Mouse (Mus musculus) urinary bladder, adult 2 months (tissue): ENCODE measurements around the gene Ush2a. TPM values are rescaled to one million over a fixed set of nuclear protein-coding genes. Genes with fewer than 3 reads are reported as not detected.

Experiments
- DNase-seq: peaks from one replicate; pipeline ENCODE4 v3.0.0; 2022; ENCODE audit warnings: low spot score
- polyA plus RNA-seq: library from polyadenylated mRNA; depleted of rRNA; stranded (reverse); fragments of >200 nt; gene quantifications from 2 replicates; pipeline ENCODE4 v1.2.3, GENCODE M21; 2012

Ush2a gene
- polyA plus RNA-seq, 1 experiment, result 0.07 TPM

GRCm38 (mm10) chr1:188878531-188879055, 616.8 kb downstream of the Ush2a start:
- no peak for DNase-seq

DNA sequence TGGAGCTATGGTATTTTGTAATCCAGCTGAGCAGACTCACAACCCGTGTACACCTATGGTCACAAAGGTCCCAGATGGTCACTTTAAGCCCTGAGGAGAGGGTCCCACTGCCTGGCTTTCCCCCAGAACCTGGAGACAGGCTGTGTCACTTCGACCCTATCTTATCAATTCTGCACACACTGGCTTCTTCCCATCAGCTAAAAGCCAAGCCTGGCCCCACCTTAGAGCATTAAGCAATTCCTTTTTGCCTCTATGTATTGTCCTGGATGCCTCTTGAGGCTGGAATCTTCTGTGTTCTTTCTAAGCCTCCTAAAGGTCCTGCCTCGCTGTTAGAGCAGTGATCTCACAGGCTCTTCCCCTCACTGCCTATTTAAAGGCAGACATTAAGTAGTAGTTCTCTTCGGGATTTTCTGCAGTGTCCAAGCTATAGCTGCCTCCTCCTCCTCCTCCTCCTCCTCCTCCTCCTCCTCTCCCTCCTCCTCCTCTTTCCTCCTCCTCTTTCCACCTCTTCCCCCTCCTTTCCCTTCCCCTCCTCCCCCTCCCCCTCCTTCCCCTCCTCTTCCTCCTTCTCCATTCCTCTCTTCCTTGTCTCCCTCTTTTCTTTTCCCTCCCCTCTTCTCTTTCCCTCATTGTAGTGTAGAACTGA, 635.2 kb downstream of the Ush2a start:
- no peak for DNase-seq

DNA sequence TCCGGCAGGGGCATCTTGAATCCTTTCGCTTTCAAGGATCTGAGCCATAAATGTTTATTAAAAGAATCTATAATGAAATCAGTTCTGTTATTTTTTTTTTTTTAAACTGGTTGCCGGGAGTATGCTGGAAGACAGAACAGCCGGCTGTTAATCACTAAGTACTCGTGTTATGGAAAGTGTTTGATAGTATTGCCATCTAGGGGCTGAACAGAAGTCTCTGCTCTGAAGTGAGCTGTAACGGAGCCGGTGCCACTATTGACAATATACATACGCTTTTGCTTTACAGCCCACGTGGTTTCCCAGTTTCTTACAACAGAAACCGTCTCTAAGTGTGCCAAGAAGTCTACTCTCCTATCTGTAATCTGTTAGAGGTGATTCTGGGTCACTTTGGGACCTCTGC, 642.3 kb downstream of the Ush2a start:
- no peak for DNase-seq

GRCm38 (mm10) chr1:188906175-188906574, 644.4 kb downstream of the Ush2a start:
- DNase-seq, result no peak

GRCm38 (mm10) chr1:188910656-188911055, 648.8 kb downstream of the Ush2a start:
- DNase-seq, result no peak

- no peak for DNase-seq
Measured at GRCm38 (mm10) chr1:188919946-188920345, 658.1 kb downstream of the Ush2a start.

DNA sequence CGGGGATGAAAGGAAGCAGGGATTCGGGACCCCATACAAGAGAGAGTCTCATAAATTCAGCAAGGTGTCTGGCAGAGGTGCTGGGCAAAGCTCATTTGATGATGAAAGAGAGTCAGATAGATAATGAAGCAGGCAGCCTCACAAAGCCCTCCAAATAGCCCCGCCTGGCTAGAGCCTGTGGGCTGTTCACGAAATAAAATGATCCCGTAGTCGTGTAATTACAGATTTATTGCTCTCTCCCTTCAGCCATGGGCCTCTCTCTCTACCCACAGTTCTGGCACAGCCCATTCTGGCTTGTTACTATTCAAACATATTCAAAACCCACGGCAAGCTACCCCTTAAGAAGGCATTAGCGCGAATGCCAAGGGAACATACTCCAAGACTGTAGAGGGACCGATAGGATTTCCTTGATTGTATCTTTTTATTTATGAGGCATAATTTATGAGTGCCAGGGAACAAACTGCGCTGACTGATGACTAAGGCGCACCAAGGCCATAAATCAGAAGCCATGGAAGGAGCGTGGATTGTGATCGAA, 675.5 kb downstream of the Ush2a start:
- no peak for DNase-seq

DNA sequence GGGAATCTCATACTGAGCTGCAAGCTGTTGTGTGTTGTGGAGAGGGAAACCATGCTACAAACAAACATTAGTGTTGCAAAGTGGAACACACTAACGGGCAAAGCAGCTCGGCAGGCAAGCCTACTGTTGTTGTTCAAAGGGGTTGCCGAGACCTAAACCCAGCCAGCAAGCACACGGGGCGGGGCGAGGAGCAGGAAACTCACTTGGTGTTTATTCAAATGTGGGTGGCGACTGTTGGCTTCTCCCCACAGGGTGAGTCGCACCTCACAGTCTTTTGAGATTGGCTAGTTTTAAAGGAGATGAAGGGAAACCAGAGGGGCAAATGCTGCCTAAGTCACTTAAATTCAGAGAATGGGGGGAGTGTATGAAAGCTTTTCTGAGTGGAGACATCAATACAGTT, 683.5 kb downstream of the Ush2a start:
- no peak for DNase-seq

DNA sequence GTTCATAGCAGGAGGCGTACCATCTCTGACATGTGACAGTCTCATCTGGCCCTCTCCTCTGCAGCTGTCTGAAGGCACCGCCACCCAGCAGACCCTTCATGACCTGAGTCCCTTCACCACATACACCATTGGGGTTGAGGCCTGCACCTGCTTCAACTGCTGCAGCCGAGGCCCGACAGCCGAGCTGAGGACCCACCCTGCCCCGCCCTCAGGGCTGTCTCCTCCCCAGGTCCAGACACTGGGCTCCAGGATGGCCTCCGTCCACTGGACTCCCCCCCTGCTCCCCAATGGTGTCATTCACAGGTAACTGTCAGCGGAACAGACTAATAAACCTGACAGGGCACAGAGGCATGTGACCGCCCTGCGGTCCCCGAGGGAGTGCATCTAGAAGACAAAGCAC, 685.0 kb downstream of the Ush2a start:
- no peak for DNase-seq

DNA sequence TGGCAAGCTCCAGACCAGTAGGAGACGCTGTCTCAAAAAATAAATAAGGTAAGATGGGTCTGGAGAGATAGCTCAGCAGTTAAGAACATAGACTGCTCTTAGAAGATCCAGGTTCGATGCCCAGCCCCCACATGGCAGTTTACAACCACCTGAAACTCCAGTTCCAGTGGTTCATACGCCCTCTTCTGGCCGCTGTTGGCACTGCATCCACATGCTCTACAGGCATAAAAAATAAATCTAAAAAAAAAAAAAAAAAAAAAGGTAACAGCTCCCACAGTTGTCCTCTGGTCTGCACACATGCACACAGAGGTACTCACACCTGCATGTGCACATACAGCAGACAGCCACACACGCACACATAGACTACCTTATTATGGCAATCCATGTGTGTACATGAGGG, 686.0 kb downstream of the Ush2a start:
- no peak for DNase-seq

GRCm38 (mm10) chr1:188948276-188948675, 686.5 kb downstream of the Ush2a start:
- no peak for DNase-seq

GRCm38 (mm10) chr1:188951091-188951490, 689.3 kb downstream of the Ush2a start:
- no peak for DNase-seq

DNA sequence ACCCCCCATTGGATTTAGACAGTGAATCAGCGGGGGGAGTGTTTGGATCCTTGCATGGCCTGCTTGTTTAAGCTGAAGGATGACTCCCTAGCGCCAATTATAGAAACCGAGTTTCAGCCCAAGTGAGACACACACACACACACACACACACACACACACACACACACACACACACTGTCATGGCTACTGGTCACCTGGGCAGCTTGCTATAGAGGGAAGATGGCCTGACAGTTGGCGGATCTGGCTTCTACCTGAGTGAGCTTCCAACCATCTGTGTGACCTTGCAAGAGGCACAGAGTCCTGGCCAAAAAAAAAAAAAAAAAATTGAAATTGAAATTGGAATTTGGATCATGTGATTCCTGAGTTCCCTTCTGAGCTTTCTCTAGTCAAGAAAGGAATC, 690.7 kb downstream of the Ush2a start:
- no peak for DNase-seq

GRCm38 (mm10) chr1:188973078-188973477, 711.3 kb downstream of the Ush2a start:
- no peak for DNase-seq

DNA sequence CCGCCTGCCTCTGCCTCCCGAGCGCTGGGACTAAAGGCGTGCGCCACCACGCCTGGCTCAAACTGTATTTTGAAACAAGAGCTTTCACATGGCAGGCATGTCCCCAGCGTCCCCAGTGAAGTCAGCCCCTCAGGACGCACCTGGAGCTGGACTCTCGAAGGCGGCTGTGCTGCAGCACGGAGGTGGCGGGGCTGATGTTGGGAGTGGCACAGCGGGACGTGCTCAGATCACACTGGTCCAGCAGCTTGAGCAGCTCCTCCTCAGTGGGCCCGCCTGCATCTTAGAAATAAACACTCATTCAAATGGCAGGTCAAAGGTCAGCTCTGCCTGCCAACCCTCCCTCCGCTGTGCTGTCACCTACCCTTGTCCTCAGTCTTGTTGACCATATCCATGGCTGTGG, 712.1 kb downstream of the Ush2a start:
- DNase-seq, result no peak

- no peak for DNase-seq
Measured at GRCm38 (mm10) chr1:188980050-188980449, 718.2 kb downstream of the Ush2a start.

GRCm38 (mm10) chr1:188993218-188993617, 731.4 kb downstream of the Ush2a start:
- no peak for DNase-seq

DNA sequence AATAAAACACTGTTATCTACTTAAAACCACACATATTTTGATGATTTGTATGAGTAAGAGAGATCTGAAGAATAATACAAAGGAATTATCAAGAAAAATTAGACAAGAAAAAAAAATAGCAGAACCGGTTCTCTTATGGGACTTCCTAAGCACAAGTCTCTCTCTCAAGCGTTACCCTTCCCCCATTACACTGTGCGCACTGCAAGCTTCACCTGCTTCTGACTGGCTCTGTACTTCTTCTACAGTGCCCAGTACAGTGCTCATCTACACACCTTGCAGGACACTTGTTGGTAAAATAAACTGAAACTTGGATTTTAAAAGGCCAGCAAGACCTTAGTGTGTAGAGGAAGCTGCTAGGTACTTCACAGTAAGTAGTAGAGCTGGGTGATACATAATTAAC, 736.1 kb downstream of the Ush2a start:
- no peak for DNase-seq

- no peak for DNase-seq
Measured at GRCm38 (mm10) chr1:188999981-189000380, 738.2 kb downstream of the Ush2a start.

DNA sequence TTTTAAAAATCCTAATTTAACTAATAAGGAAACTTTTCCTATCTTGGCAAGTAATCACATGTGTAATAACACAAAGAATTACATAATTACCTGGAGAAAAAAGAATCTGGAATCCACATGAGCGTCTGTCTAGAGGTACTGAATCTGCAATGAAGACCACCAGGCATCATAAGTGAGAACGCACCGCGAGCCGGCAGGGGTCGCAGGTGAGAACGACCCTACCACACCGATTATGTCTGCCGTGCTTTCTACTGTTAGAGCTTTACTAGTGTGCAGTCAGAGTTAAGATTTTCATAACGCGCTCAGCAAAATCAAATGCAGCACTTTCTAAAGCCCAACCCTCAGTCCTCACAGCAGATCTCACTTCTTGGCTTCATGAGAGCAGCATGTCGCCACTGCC, 740.0 kb downstream of the Ush2a start:
- no peak for DNase-seq

DNA sequence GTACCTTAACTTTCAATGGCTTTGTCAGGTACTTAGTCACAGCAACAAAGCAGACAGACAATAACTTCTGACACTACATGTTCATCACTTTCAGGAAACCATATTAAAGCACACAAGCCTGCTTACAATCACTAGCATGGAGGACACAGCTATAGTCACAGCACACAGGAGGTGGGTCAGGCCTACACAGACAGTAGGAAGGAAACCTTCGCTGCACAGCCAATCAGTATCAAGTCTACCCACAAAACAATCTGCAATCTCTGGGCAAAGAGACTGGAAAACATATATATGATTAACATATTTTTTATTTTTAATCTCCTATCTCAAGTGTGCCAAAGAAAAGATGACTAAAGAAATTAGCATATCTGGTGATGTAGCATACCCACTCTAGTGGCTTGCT, 743.0 kb downstream of the Ush2a start:
- DNase-seq, result no peak

GRCm38 (mm10) chr1:189006267-189006666, 744.4 kb downstream of the Ush2a start:
- DNase-seq, result no peak

- DNase-seq, result no peak
Measured at GRCm38 (mm10) chr1:189006826-189007225, 745.0 kb downstream of the Ush2a start.
